Mouse (Mus musculus): ENCODE measurements around the gene A630095N17Rik.

A630095N17Rik gene

GRCm38 (mm10) chr1:75212542-75212941 lies 19.4 kb downstream of the A630095N17Rik start:
- peak; percentile 25 to 34 for DNase-seq

- peak; percentile 23 to 44 for DNase-seq
Measured at GRCm38 (mm10) chr1:75211141-75211708, 20.7 kb downstream of the A630095N17Rik start.

- DNase-seq, result peak; percentile 95 to 96
Measured at GRCm38 (mm10) chr1:75210136-75211087, 21.5 kb downstream of the A630095N17Rik start, which contains the start of the genes Glb1l and Stk16. Gene Glb1l (minus strand): TSS chr1:75210813. Gene Stk16 (plus strand): TSS chr1:75210838.

GRCm38 (mm10) chr1:75208967-75209678 lies 22.8 kb downstream of the A630095N17Rik start:
- DNase-seq, result peak; percentile 90 to 92

- DNase-seq, result peak; percentile 53 to 64
Measured at GRCm38 (mm10) chr1:75201236-75201635, 30.7 kb downstream of the A630095N17Rik start.

GRCm38 (mm10) chr1:75192452-75192851 lies 39.5 kb downstream of the A630095N17Rik start:
- peak; percentile 61 to 66 for DNase-seq

GRCm38 (mm10) chr1:75191622-75192402 lies 40.1 kb downstream of the A630095N17Rik start, which contains the start of the genes Ankzf1 and Atg9a:
Gene Ankzf1 (plus strand): TSS chr1:75192151.
Gene Atg9a (minus strand): TSS chr1:75192196.
- DNase-seq, result peak; percentile 97 to 99

GRCm38 (mm10) chr1:75191258-75191621 lies 40.7 kb downstream of the A630095N17Rik start:
- DNase-seq, result no peak

- DNase-seq, result no peak
Measured at GRCm38 (mm10) chr1:75190577-75190976, 41.3 kb downstream of the A630095N17Rik start.

- DNase-seq, result no peak
Measured at GRCm38 (mm10) chr1:75187914-75188483, 43.9 kb downstream of the A630095N17Rik start.

- DNase-seq, result no peak
Measured at GRCm38 (mm10) chr1:75187126-75187525, 44.8 kb downstream of the A630095N17Rik start.

- DNase-seq, result no peak
Measured at GRCm38 (mm10) chr1:75185495-75185894, 46.4 kb downstream of the A630095N17Rik start.

- no peak for DNase-seq
Measured at GRCm38 (mm10) chr1:75182160-75182559, 49.7 kb downstream of the A630095N17Rik start.

- DNase-seq, result no peak
Measured at GRCm38 (mm10) chr1:75181377-75181870, 50.5 kb downstream of the A630095N17Rik start.

- no peak for DNase-seq
Measured at GRCm38 (mm10) chr1:75180741-75181140, 51.2 kb downstream of the A630095N17Rik start.

GRCm38 (mm10) chr1:75180105-75180590 lies 51.8 kb downstream of the A630095N17Rik start, which contains the start of gene Abcb6:
Gene Abcb6 (minus strand): TSS chr1:75180392.
- peak; percentile 92 to 94 for DNase-seq

GRCm38 (mm10) chr1:75179334-75180104 lies 52.4 kb downstream of the A630095N17Rik start:
- DNase-seq, result peak; percentile 58 to 63

Measured in kidney, adult 8-10 months (tissue).